Mouse (Mus musculus) hindbrain, postnatal 0 days (tissue): ENCODE measurements around the gene Cadm3. TPM values are rescaled to one million over a fixed set of nuclear protein-coding genes. Genes with fewer than 3 reads are reported as not detected.
A peak's percentile ranks its signal among the peaks of the same experiment; 100 is the strongest.

Experiments
- ATAC-seq: fragments of 200-750 bp; cut with Nextera tagmentation; 2 replicates; pipeline ENCODE4 v1.8.0; 2017; ENCODE audit warnings: mild to moderate bottlenecking, moderate TSS enrichment, moderate library complexity
- DNase-seq: peaks from one replicate; pipeline ENCODE4 v3.0.0-alpha.2; 2015; ENCODE audit warnings: low spot score
- H3K27ac ChIP-seq: fragments of 300-500 bp; sonication (generic); 2 replicates; pipeline ENCODE4 v1.5.1; 2014; ENCODE audit warnings: mild to moderate bottlenecking
- H3K27me3 ChIP-seq: fragments of 300-500 bp; sonication (generic); 2 replicates; pipeline ENCODE4 v1.6.1; 2014; ENCODE audit warnings: low read length, mixed read lengths; ENCODE audit not compliant: insufficient read depth
- H3K36me3 ChIP-seq: fragments of 300-500 bp; sonication (generic); 2 replicates; pipeline ENCODE4 v1.6.1; 2014; ENCODE audit warnings: low read length, mixed read lengths; ENCODE audit not compliant: insufficient read depth
- H3K4me1 ChIP-seq: fragments of 300-500 bp; sonication (generic); 2 replicates; pipeline ENCODE4 v1.6.1; 2014; ENCODE audit warnings: antibody characterized with exemption, low read length, mixed read lengths; ENCODE audit not compliant: insufficient read depth
- H3K4me2 ChIP-seq: fragments of 300-500 bp; sonication (generic); 2 replicates; pipeline ENCODE4 v1.6.1; 2014; ENCODE audit warnings: low read depth, mild to moderate bottlenecking, low read length, moderate library complexity, mixed read lengths
- H3K4me3 ChIP-seq: fragments of 300-500 bp; sonication (generic); 2 replicates; pipeline ENCODE4 v1.5.1; 2014; ENCODE audit warnings: low read length
- H3K9ac ChIP-seq: fragments of 300-500 bp; sonication (generic); replicated peaks from 2 replicates; pipeline ENCODE4 v1.6.1; 2014; ENCODE audit warnings: mild to moderate bottlenecking, low read length, moderate library complexity, mixed read lengths
- H3K9me3 ChIP-seq: fragments of 300-500 bp; sonication (generic); 2 replicates; pipeline ENCODE4 v1.6.1; 2016; ENCODE audit warnings: low read length, mixed read lengths
- CTCF ChIP-seq: IDR thresholded peaks from 2 replicates; pipeline ENCODE4 v1.5.1; 2016; ENCODE audit warnings: antibody characterized with exemption, control low read depth, low read depth
- WGBS: fragments of 180-500 bp; shearing (Covaris S2); extraction: QIAGEN DNeasy Blood & Tissue Kit; methylation state at CpG from one replicate; pipeline ENCODE4 v1.1.7; 2014; 5-methylcytosine and 5-hydroxymethylcytosine counted together
- polyA plus RNA-seq: library from polyadenylated mRNA; unstranded; fragments of >200 nt; fragmentation: Nextera tagmentation; extraction: Ambion mirVana; gene quantifications from 2 replicates; pipeline ENCODE4 v1.2.1, GENCODE M21; 2015
- total RNA-seq: library from RNA; depleted of rRNA; stranded (reverse); fragments of >200 nt; gene quantifications from 2 replicates; pipeline ENCODE4 v1.2.3, GENCODE M21; 2014

Gene Cadm3
- total and polyA plus RNA-seq, 2 experiments from 2014 or later = 52.5 to 533 TPM

DNA sequence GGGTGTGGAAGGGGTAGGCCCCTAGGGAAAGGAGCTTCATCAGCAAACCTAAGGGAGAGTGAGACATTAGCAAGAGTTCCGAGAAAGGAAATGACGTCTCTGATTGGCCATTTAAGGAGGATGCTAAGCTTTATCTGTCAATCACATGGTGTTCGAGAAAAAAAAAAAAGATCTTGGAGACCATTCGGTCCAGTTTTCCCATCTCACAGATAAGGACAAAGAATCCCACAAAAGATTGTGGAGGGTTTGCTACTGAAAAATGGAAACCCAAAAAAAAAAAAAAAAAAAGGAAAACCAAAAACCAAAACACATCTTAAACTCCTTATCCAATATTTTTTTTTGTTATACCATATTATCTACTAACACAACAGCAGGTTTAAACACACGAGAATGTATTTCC lies 18.3 kb downstream of the Cadm3 start:
- no peak for ATAC-seq
- 66% methylated on average over 5 of the region's 5 CpGs for WGBS
- no peak overlapping the region for H3K4me2 ChIP-seq

DNA sequence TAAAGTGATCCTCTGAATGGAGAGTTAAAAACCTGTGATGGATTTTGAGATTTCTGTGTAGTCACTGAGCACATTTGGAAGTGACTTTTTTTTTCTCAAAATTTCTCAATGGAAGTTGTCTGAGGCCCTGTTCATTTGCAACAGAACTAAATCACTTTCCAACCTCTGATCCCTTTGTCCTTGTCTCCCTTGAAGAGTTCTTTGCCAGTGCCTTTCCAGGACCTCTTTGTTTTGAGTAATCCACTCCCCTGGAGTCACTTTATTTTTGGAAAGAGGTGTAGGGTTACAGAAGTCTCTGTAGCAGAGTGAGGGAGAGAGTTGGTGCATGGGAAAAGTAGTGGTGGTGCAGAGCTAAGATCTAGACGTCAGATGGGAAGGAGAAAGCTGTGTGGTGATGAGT lies 19.0 kb downstream of the Cadm3 start:
- H3K36me3 ChIP-seq = peaks cover 11% of the 10 kb centered on the region; the same call in 1 of the 2 replicates
- no peaks in the 10 kb centered on the region for H3K27me3 ChIP-seq
- H3K9me3 ChIP-seq = no peaks in the 10 kb centered on the region
- H3K9ac ChIP-seq = no peak overlapping the region
- WGBS = 13% methylated on average over 1 of the region's 1 CpGs
- no peak overlapping the region for H3K27ac ChIP-seq
- no peak overlapping the region for H3K4me3 ChIP-seq
- H3K4me1 ChIP-seq = no peaks in the 10 kb centered on the region
- H3K4me2 ChIP-seq = no peak overlapping the region
- no peak for ATAC-seq
- TF ChIP-seq CTCF = no peak
- DNase-seq = no peak

More for the DNA sequence above, 18.3 kb downstream of the Cadm3 start:
- Histone ChIP-seq H3K4me1 (no peaks in the 10 kb centered on the region), H3K4me3 (no peak overlapping the region), H3K27ac (no peak overlapping the region), H3K36me3 (peaks cover 5% of the 10 kb centered on the region; the same call in 1 of the 2 replicates), H3K9me3 (no peaks in the 10 kb centered on the region), H3K27me3 (no peaks in the 10 kb centered on the region), H3K9ac (no peak overlapping the region)
- DNase-seq = no peak
- TF ChIP-seq CTCF = no peak

DNA sequence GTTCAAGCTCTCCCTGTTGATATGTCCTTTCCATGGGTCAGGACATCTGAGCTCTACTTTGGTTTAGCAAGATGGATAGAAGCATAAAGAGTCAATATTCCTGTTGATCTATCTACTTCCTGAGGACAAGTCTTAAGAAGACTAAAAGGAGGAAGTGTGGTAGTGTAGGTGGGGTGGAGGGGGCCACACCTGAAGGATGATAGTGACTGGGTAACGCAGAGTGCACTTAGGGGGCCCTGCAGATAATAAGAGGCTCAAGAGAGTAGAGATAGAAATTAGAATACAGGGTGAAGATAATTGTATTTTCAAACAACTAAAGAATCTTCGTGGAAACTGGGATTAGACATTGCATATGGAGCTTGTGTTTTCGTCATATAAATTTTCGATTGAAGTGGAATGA lies 22.4 kb downstream of the Cadm3 start:
- Histone ChIP-seq H3K36me3 (peaks cover 17% of the 10 kb centered on the region; the same call in 1 of the 2 replicates), H3K4me3 (no peak overlapping the region), H3K4me2 (no peak overlapping the region), H3K9me3 (no peaks in the 10 kb centered on the region), H3K27me3 (no peaks in the 10 kb centered on the region), H3K27ac (no peak overlapping the region), H3K4me1 (no peaks in the 10 kb centered on the region), H3K9ac (no peak overlapping the region)
- 91% methylated on average over 4 of the region's 4 CpGs for WGBS
- no peak for ATAC-seq
- no peak for TF ChIP-seq CTCF
- no peak for DNase-seq

DNA sequence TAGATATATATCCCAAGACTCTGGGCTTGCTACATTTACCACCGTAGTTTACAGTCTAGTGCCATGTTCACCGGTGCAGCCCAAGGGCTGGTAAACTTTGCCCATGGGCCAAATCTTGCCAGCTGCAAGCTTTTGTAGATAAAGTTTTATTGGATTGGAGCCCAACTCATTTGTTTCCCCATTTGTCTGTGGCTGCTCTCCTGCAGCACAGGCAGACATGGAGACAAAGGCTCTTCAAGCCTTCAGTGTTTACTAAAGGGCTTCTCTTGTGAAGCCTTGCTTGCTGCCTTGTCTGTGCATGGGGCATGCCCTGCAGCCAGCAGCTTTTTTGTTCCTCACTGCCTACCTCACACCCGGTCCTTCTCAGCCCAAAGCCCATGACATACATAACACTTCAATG lies 23.6 kb downstream of the Cadm3 start:
- no peak for TF ChIP-seq CTCF
- Histone ChIP-seq H3K9me3 (no peaks in the 10 kb centered on the region), H3K9ac (no peak overlapping the region), H3K4me2 (no peak overlapping the region), H3K36me3 (peaks cover 19% of the 10 kb centered on the region; the same call in 1 of the 2 replicates), H3K4me3 (no peak overlapping the region), H3K27ac (no peak overlapping the region), H3K4me1 (no peaks in the 10 kb centered on the region), H3K27me3 (no peaks in the 10 kb centered on the region)
- 32% methylated on average over 3 of the region's 3 CpGs for whole genome bisulfite sequencing
- ATAC-seq (no peak), DNase-seq (no peak)

DNA sequence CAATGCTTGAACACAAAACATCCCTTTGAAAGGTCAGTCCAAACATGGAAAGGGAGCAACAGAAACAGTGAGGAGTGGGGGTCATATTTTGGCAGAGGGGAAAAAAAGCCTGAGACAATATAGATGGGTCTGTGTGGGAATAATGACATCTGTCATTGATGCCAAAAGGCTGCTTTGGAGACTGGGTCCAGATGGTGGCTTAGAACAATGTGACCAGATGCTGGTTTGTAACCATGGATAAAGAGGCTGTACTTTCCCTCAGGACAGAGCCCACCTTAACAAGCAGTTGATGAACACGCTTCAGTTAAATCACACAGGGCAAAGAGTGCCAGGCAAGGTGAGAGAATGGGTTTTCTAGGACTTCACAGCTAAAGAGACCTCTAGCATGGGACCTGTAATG lies 25.1 kb downstream of the Cadm3 start:
- 43% methylated on average over 1 of the region's 1 CpGs for WGBS
- H3K27me3 ChIP-seq = no peaks in the 10 kb centered on the region
- no peak overlapping the region for H3K4me3 ChIP-seq
- no peaks in the 10 kb centered on the region for H3K9me3 ChIP-seq
- no peak overlapping the region for H3K9ac ChIP-seq
- no peaks in the 10 kb centered on the region for H3K4me1 ChIP-seq
- peak; percentile 51 for DNase-seq
- ATAC-seq = peak; percentile 54
- no peak for TF ChIP-seq CTCF
- no peak overlapping the region for H3K4me2 ChIP-seq
- peaks cover 32% of the 10 kb centered on the region; the same call in 1 of the 2 replicates for H3K36me3 ChIP-seq
- H3K27ac ChIP-seq = no peak overlapping the region; the same call in 1 of the 2 replicates

DNA sequence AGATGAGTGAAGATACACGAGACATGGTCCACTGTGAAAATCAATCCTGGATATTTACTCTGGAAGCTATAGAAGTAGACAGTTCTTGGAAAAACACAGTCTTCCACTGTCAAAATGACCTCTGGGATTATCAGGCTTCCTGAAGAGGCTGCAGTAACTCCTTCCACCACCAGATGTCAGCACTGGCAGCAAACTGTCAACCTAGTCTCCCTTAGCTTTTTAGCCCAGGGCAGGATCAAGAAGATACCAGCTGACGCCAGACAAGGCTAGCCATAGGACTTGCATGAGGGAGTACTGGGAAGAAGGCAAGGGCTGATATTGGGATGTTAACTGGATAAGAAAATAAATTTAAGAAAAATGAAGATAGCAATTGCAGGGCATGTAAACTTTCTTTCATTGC lies 28.0 kb downstream of the Cadm3 start:
- Histone ChIP-seq H3K4me1 (no peaks in the 10 kb centered on the region), H3K27ac (no peak overlapping the region; the same call in 1 of the 2 replicates), H3K36me3 (peaks cover 36% of the 10 kb centered on the region; the same call in 1 of the 2 replicates), H3K9ac (no peak overlapping the region), H3K4me3 (no peak overlapping the region), H3K27me3 (no peaks in the 10 kb centered on the region), H3K9me3 (no peaks in the 10 kb centered on the region), H3K4me2 (no peak overlapping the region)
- peak; percentile 77 for ATAC-seq
- 9% methylated on average over 2 of the region's 2 CpGs for WGBS
- peak; percentile 96 for TF ChIP-seq CTCF
- DNase-seq = peak; percentile 88

DNA sequence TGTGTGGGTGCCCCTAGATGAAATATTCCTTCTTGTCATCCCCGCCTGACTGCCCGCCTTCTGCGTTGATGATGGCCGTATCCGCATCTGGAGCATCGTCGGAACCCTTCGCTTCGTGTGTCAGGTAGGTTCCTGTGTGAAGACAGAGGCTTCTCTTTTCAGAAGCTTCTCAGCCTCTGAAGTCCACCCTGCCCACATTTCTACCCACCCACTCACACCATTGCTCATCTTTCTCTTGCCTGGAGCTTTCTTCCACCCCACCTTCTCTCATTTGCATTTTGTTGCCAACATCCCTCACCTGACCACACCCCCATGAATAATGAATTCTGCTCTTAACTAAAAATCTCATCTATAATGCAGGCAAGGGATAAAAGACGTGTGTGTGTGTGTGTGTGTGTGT lies 30.5 kb downstream of the Cadm3 start:
- DNase-seq (no peak), ATAC-seq (no peak)
- TF ChIP-seq CTCF = no peak
- no peak overlapping the region for H3K4me3 ChIP-seq
- peaks cover 27% of the 10 kb centered on the region; the same call in 1 of the 2 replicates for H3K36me3 ChIP-seq
- H3K9me3 ChIP-seq = no peaks in the 10 kb centered on the region
- H3K27me3 ChIP-seq = no peaks in the 10 kb centered on the region
- H3K27ac ChIP-seq = no peak overlapping the region
- H3K4me2 ChIP-seq = no peak overlapping the region
- H3K4me1 ChIP-seq = no peaks in the 10 kb centered on the region
- no peak overlapping the region for H3K9ac ChIP-seq
- 90% methylated on average over 10 of the region's 10 CpGs for WGBS
